Mouse (Mus musculus): Measurements from ENCODE around the gene Ppp1r9a. TPM values are rescaled to one million over a fixed set of nuclear protein-coding genes. Genes with fewer than 3 reads are reported as not detected.

Ppp1r9a gene
- polyA plus RNA-seq, 1 experiment from 2014 or later, result 49.3 TPM

- 87% methylated on average over 7 of the region's 7 CpGs for WGBS
- no peaks in the 10 kb centered on the region for H3K9me3 ChIP-seq (ENCODE audit: control insufficient read depth, low read length)
Observed at GRCm38 (mm10) chr6:5159385-5159791, 256.7 kb downstream of the Ppp1r9a start.

DNA sequence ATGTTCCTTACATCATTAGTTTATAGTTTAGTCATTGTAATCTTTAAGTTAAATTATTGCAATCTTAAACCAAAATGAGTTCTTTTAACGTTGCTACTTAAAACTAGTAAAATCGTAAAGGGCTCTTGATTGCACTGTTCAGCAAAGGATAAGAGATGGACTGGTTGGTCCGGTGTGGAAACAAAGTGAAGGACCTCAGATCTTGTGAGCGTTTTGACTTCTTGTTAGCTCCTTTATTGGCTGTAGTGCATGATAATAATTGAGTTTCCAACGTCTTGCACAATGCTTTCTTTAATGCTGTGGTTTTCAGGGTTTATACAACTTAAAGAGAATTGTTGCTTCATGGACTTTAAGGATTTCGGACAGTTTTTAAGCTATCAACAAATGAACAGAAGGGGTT, 259.3 kb downstream of the Ppp1r9a start:
- DNase-seq (no peak), ATAC-seq (ENCODE audit: low FRiP score, low TSS enrichment) (no peak)
- H3K4me3 ChIP-seq (replicated peaks; ENCODE audit: low read depth, low read length), result no peak overlapping the region
- no peaks in the 10 kb centered on the region for H3K9me3 ChIP-seq (ENCODE audit: control insufficient read depth, low read length)
- no peaks in the 10 kb centered on the region for H3K27me3 ChIP-seq (ENCODE audit: control insufficient read depth, insufficient read depth, low read length)
- peaks cover 19% of the 10 kb centered on the region for H3K36me3 ChIP-seq (ENCODE audit: control insufficient read depth, insufficient read depth, low read length)
- no peak overlapping the region for H3K4me2 ChIP-seq (ENCODE audit: low read length)
- 0 out of 2 replicates have a peak, but pooled peaks cover under 1% of the 10 kb centered on the region for H3K4me1 ChIP-seq (ENCODE audit: control insufficient read depth, insufficient read depth, low read length)
- 94% methylated on average over 6 of the region's 6 CpGs for WGBS
- no peak overlapping the region for H3K27ac ChIP-seq (replicated peaks; ENCODE audit: low read depth, low read length)
- H3K9ac ChIP-seq (replicated peaks; ENCODE audit: low read length), result no peak overlapping the region

More at GRCm38 (mm10) chr6:5159385-5159791, 256.7 kb downstream of the Ppp1r9a start:
- peaks cover 24% of the 10 kb centered on the region for H3K36me3 ChIP-seq (ENCODE audit: control insufficient read depth, insufficient read depth, low read length)
- no peaks in the 10 kb centered on the region for H3K4me1 ChIP-seq (ENCODE audit: control insufficient read depth, insufficient read depth, low read length)
- ATAC-seq (ENCODE audit: low FRiP score, low TSS enrichment), result no peak
- no peak overlapping the region for H3K27ac ChIP-seq (replicated peaks; ENCODE audit: low read depth, low read length)
- DNase-seq, result no peak
- no peaks in the 10 kb centered on the region for H3K27me3 ChIP-seq (ENCODE audit: control insufficient read depth, insufficient read depth, low read length)
- H3K4me3 ChIP-seq (replicated peaks; ENCODE audit: low read depth, low read length), result no peak overlapping the region
- no peak overlapping the region for H3K4me2 ChIP-seq (ENCODE audit: low read length)
- H3K9ac ChIP-seq (replicated peaks; ENCODE audit: low read length), result no peak overlapping the region

GRCm38 (mm10) chr6:5163507-5164144, 260.9 kb downstream of the Ppp1r9a start:
- Histone ChIP-seq H3K4me2 (ENCODE audit: low read length) (no peak overlapping the region), H3K9ac (replicated peaks; ENCODE audit: low read length) (no peak overlapping the region), H3K9me3 (ENCODE audit: control insufficient read depth, low read length) (no peaks in the 10 kb centered on the region), H3K27ac (replicated peaks; ENCODE audit: low read depth, low read length) (no peak overlapping the region), H3K36me3 (ENCODE audit: control insufficient read depth, insufficient read depth, low read length) (peaks cover 16% of the 10 kb centered on the region), H3K4me3 (replicated peaks; ENCODE audit: low read depth, low read length) (no peak overlapping the region), H3K4me1 (ENCODE audit: control insufficient read depth, insufficient read depth, low read length) (peaks cover 8% of the 10 kb centered on the region; the same call in 1 of the 2 replicates), H3K27me3 (ENCODE audit: control insufficient read depth, insufficient read depth, low read length) (no peaks in the 10 kb centered on the region)
- ATAC-seq (ENCODE audit: low FRiP score, low TSS enrichment) (no peak), DNase-seq (no peak)
- 96% methylated on average over 11 of the region's 14 CpGs for WGBS

GRCm38 (mm10) chr6:5164855-5165254, 262.1 kb downstream of the Ppp1r9a start:
- H3K9me3 ChIP-seq (ENCODE audit: control insufficient read depth, low read length), result no peaks in the 10 kb centered on the region
- H3K27ac ChIP-seq (replicated peaks; ENCODE audit: low read depth, low read length), result no peak overlapping the region
- peaks cover 6% of the 10 kb centered on the region; the same call in 1 of the 2 replicates for H3K36me3 ChIP-seq (ENCODE audit: control insufficient read depth, insufficient read depth, low read length)
- no peaks in the 10 kb centered on the region for H3K27me3 ChIP-seq (ENCODE audit: control insufficient read depth, insufficient read depth, low read length)
- ATAC-seq (ENCODE audit: low FRiP score, low TSS enrichment) (no peak), DNase-seq (no peak)
- H3K4me2 ChIP-seq (ENCODE audit: low read length), result no peak overlapping the region
- H3K4me1 ChIP-seq (ENCODE audit: control insufficient read depth, insufficient read depth, low read length), result peaks cover 8% of the 10 kb centered on the region; the same call in 1 of the 2 replicates
- WGBS, result 82% methylated on average over 9 of the region's 9 CpGs
- H3K4me3 ChIP-seq (replicated peaks; ENCODE audit: low read depth, low read length), result no peak overlapping the region
- H3K9ac ChIP-seq (replicated peaks; ENCODE audit: low read length), result no peak overlapping the region

DNA sequence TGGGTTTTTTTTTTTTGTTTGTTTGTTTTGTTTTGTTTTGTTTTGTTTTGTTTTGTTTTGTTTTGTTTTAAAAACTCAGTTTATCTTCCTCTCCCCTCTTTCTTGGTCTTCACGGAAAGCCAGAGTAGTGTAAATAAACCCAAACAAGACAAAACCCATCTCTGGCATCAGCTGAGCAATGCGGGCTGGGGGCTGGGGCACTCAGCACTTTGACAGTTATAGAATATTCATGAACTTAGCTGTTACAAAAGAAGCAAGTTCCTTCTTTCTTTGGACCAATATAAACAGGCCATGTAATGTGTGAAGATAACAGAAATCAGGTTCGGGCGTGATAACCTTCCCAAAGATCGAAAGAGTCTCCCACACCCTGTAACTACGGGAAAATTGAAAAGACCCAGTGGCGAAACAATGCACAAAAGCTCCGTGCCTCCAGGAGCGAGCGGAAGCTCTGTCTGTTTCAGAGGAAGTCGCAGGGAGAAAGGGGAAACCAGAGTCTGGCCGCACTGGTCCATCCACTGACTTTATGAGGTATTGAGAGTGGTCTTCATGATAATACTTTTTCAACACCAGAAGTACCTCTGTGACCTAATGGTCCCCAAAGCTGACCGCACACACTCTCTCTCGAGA, 264.4 kb downstream of the Ppp1r9a start:
- no peak overlapping the region; the same call in 1 of the 2 replicates for H3K9ac ChIP-seq (replicated peaks; ENCODE audit: low read length)
- H3K4me2 ChIP-seq (ENCODE audit: low read length), result peak overlapping the region; percentile 47
- WGBS, result 22% methylated on average over 14 of the region's 14 CpGs
- no peaks in the 10 kb centered on the region for H3K36me3 ChIP-seq (ENCODE audit: control insufficient read depth, insufficient read depth, low read length)
- H3K27me3 ChIP-seq (ENCODE audit: control insufficient read depth, insufficient read depth, low read length), result no peaks in the 10 kb centered on the region
- ATAC-seq (ENCODE audit: low FRiP score, low TSS enrichment) (peak; percentile 50; the same call in 1 of the 2 replicates), DNase-seq (peak; percentile 50)
- peaks cover 8% of the 10 kb centered on the region; the same call in 1 of the 2 replicates for H3K4me1 ChIP-seq (ENCODE audit: control insufficient read depth, insufficient read depth, low read length)
- H3K4me3 ChIP-seq (replicated peaks; ENCODE audit: low read depth, low read length), result peak overlapping the region; percentile 9; the same call in 1 of the 2 replicates
- H3K27ac ChIP-seq (replicated peaks; ENCODE audit: low read depth, low read length), result no peak overlapping the region
- no peaks in the 10 kb centered on the region for H3K9me3 ChIP-seq (ENCODE audit: control insufficient read depth, low read length)

- no peaks in the 10 kb centered on the region for H3K36me3 ChIP-seq (ENCODE audit: control insufficient read depth, insufficient read depth, low read length)
- H3K27me3 ChIP-seq (ENCODE audit: control insufficient read depth, insufficient read depth, low read length), result no peaks in the 10 kb centered on the region
- DNase-seq (no peak), ATAC-seq (ENCODE audit: low FRiP score, low TSS enrichment) (no peak)
- no peak overlapping the region for H3K4me2 ChIP-seq (ENCODE audit: low read length)
- no peaks in the 10 kb centered on the region for H3K9me3 ChIP-seq (ENCODE audit: control insufficient read depth, low read length)
- no peak overlapping the region for H3K9ac ChIP-seq (replicated peaks; ENCODE audit: low read length)
- peaks cover 8% of the 10 kb centered on the region; the same call in 1 of the 2 replicates for H3K4me1 ChIP-seq (ENCODE audit: control insufficient read depth, insufficient read depth, low read length)
- H3K27ac ChIP-seq (replicated peaks; ENCODE audit: low read depth, low read length), result no peak overlapping the region
- 67% methylated on average over 9 of the region's 9 CpGs for WGBS
- no peak overlapping the region for H3K4me3 ChIP-seq (replicated peaks; ENCODE audit: low read depth, low read length)
Observed at GRCm38 (mm10) chr6:5168158-5168557, 265.4 kb downstream of the Ppp1r9a start.

GRCm38 (mm10) chr6:5171418-5171817, 268.7 kb downstream of the Ppp1r9a start:
- Histone ChIP-seq H3K27ac (replicated peaks; ENCODE audit: low read depth, low read length) (no peak overlapping the region), H3K4me1 (ENCODE audit: control insufficient read depth, insufficient read depth, low read length) (peaks cover 8% of the 10 kb centered on the region; the same call in 1 of the 2 replicates), H3K9me3 (ENCODE audit: control insufficient read depth, low read length) (no peaks in the 10 kb centered on the region), H3K27me3 (ENCODE audit: control insufficient read depth, insufficient read depth, low read length) (no peaks in the 10 kb centered on the region), H3K4me3 (replicated peaks; ENCODE audit: low read depth, low read length) (no peak overlapping the region), H3K4me2 (ENCODE audit: low read length) (no peak overlapping the region), H3K36me3 (ENCODE audit: control insufficient read depth, insufficient read depth, low read length) (no peaks in the 10 kb centered on the region), H3K9ac (replicated peaks; ENCODE audit: low read length) (no peak overlapping the region)
- WGBS, result 84% methylated on average over 4 of the region's 4 CpGs
- no peak for ATAC-seq (ENCODE audit: low FRiP score, low TSS enrichment)
- no peak for DNase-seq

- H3K27me3 ChIP-seq (ENCODE audit: control insufficient read depth, insufficient read depth, low read length), result no peaks in the 10 kb centered on the region
Observed at GRCm38 (mm10) chr6:5172571-5172970, 269.9 kb downstream of the Ppp1r9a start.

More at GRCm38 (mm10) chr6:5172571-5172970, 269.9 kb downstream of the Ppp1r9a start:
- no peak overlapping the region for H3K9ac ChIP-seq (replicated peaks; ENCODE audit: low read length)
- H3K36me3 ChIP-seq (ENCODE audit: control insufficient read depth, insufficient read depth, low read length), result no peaks in the 10 kb centered on the region
- no peaks in the 10 kb centered on the region for H3K9me3 ChIP-seq (ENCODE audit: control insufficient read depth, low read length)
- H3K27ac ChIP-seq (replicated peaks; ENCODE audit: low read depth, low read length), result no peak overlapping the region
- H3K4me3 ChIP-seq (replicated peaks; ENCODE audit: low read depth, low read length), result no peak overlapping the region
- WGBS, result 60% methylated on average over 9 of the region's 9 CpGs
- peaks cover 3% of the 10 kb centered on the region; the same call in 1 of the 2 replicates for H3K4me1 ChIP-seq (ENCODE audit: control insufficient read depth, insufficient read depth, low read length)
- DNase-seq (no peak), ATAC-seq (ENCODE audit: low FRiP score, low TSS enrichment) (no peak)
- no peak overlapping the region for H3K4me2 ChIP-seq (ENCODE audit: low read length)
